Mouse (Mus musculus) lung, adult 2 months (tissue): ENCODE results near the gene Rnpep. TPM values are rescaled to one million over a fixed set of nuclear protein-coding genes. Genes with fewer than 3 reads are reported as not detected.
"Not testable (repeated sequence)": the region's sequence is repeated elsewhere in the genome, so short reads cannot be mapped to it uniquely, and the experiment has no call there.

Experiments used
- DNase-seq: peaks from one replicate; pipeline ENCODE4 v3.0.0; 2022
- H3K4me1 ChIP-seq: fragments of 200-500 bp; 2 replicates; pipeline ENCODE4 v1.6.1; 2011; ENCODE audit warnings: low read length; ENCODE audit not compliant: control insufficient read depth, insufficient read depth
- H3K4me3 ChIP-seq: fragments of 200-500 bp; replicated peaks from 2 replicates; pipeline ENCODE3; 2011; ENCODE audit warnings: low read depth, mild to moderate bottlenecking, control low read depth, low read length; ENCODE audit errors: extremely low read depth
- CTCF ChIP-seq: fragments of 200-500 bp; IDR thresholded peaks from 2 replicates; pipeline ENCODE4 v1.5.1; 2011; ENCODE audit warnings: mild to moderate bottlenecking, low read length, control low read depth; ENCODE audit not compliant: insufficient read depth
- POLR2A ChIP-seq: fragments of 200-500 bp; IDR thresholded peaks from 2 replicates; pipeline ENCODE4 v1.6.1; 2011; ENCODE audit warnings: low read depth, mild to moderate bottlenecking, control low read depth, low read length, borderline replicate concordance; ENCODE audit errors: extremely low read depth
- WGBS: fragments of 180-500 bp; shearing (Covaris S2); methylation state at CpG from one replicate; pipeline ENCODE4 v1.1.7; 2018; 5-methylcytosine and 5-hydroxymethylcytosine counted together
- polyA plus RNA-seq: library from polyadenylated mRNA; depleted of rRNA; stranded (reverse); fragments of >200 nt; gene quantifications from 2 replicates; pipeline ENCODE4 v1.2.3, GENCODE M21; 2012; rRNA removed

Rnpep gene
- polyA plus RNA-seq, 1 experiment, result 38.1 TPM

DNA sequence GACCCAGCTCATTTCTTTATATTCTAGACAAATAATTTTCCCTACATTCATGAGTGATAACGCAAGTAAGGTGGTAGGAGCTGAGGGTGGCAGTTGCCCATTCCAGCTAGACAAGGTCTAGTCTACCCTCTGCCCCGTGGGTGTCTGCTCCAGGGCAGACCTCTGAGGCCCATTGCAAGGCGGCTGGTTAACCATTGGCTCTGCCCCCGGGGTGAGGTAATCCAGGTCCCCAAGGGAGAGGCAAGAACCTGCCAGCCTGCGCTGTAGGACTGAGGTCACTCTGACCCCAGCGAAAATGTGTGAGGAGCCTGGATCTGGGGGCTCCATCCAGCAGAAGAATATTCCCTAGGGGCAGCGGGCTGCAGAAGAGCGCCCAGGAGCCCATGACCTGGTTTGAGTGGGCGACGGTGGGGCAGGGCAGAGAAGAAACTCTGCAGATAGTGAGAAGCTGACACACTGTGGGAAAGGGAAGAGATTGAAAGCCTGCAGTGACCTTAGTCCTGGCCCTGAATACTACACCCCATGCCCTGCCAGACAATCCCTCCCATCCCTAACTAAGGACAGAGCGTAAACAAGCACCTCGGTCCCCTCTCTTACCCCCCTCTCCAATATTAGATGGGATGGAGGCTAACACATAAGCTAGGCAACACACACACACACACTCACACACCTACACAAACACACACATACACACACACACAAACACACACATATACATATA is 46.6 kb downstream of the Rnpep start:
- TF ChIP-seq CTCF, result no peak
- no peak for TF ChIP-seq POLR2A
- no peak for DNase-seq
- WGBS, result 59% methylated on average over 12 of the region's 12 CpGs

DNA sequence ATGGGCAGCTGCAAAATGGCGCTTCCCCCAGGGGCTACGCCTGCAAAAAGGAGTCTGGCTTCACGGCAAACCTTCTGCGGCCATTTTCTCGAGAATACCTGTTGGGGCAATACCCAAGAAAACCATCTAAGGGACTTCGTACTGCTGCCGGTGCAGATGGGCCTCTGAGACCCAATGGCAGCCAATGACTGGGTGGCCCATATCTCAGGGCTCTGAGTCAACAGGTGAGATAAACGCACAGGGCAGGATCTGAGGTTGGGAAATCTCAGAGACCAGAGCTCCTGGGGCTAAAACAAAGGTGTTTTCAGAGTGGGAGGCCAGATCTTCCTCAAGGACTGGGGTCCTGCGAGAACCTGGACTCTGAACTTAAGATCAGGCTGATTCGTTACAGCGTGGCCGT is 49.1 kb downstream of the Rnpep start:
- Histone ChIP-seq H3K4me1 (no peaks in the 10 kb centered on the region), H3K4me3 (no peak overlapping the region)
- TF ChIP-seq CTCF (no peak), POLR2A (no peak)
- DNase-seq, result no peak
- 86% methylated on average over 12 of the region's 12 CpGs for WGBS

More for the DNA sequence above, 46.6 kb downstream of the Rnpep start:
- no peak overlapping the region for H3K4me3 ChIP-seq
- no peaks in the 10 kb centered on the region for H3K4me1 ChIP-seq

DNA sequence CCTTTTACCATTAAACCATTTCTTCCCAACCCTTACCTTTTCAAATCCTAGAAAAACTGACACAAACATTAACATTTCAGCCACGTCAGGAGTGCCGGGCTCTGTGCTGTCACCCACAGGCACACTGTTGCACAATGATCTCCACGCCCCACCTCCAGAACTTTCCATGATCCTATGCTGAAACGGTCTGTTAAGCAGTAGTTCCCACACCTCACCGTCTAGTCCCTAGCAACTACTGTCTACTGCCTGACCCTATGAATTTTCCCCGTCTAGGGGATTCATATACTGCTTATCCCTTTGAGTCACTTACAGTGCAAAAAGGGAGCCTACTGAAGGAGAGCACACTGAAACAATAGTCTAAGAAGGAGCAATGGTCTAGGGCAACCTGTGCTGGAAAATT is 49.9 kb downstream of the Rnpep start:
- 68% methylated on average over 6 of the region's 6 CpGs for WGBS
- DNase-seq, result no peak
- no peak for TF ChIP-seq CTCF
- TF ChIP-seq POLR2A, result no peak
- H3K4me1 ChIP-seq, result no peaks in the 10 kb centered on the region
- no peak overlapping the region for H3K4me3 ChIP-seq

DNA sequence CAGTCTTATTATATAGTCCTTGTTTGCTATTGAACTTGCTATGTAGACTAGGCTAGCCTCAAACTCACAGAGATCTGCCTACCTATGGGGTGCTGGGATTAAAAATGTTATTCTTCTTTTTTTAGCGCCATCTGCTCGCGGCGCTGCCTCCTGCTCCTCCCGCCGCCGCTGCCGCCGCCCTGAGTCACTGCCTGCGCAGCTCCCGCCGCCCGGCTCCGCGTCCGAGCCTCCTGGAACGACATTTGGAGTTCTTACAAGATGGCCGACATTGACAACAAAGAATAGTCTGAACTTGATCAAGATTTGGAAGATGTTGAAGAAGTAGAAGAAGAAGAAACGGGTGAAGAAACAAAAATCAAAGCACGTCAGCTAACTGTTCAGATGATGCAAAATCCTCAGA is 52.0 kb downstream of the Rnpep start:
- 82% methylated on average over 20 of the region's 20 CpGs for WGBS
- not testable (repeated sequence) for DNase-seq, H3K4me1 ChIP-seq, H3K4me3 ChIP-seq

DNA sequence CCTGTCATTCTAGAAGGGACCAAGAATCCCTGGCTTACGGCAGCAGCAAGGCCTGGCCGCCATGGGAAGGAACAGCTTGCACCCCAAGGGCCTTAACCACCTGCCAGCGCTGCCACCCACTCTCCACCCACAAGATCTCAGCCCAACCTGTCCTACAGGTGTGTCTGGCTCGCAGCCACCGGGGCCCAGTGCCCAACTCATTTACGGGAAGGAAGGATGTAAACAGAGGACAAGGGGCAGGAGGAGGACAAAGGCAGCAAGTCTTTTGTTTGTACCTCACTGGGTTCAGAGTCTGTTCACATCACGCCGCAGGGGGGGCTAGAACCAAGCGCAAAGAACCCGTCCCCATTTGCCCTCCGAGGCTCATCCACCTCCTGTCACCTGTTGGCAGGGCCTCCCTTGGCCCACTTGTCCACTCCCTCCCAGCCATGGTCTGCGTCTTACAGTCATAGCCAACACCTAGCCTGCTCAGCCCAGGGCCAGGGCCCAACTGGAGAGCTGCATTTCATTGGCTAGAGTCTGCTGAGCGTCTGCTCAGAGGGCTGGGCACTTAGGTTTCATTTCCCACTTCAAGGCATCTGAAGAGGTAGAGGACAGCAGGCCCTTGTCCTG is 56.4 kb downstream of the Rnpep start:
- TF ChIP-seq POLR2A (peak; percentile 33; the same call in 1 of the 2 replicates), CTCF (no peak)
- Histone ChIP-seq H3K4me1 (no peaks in the 10 kb centered on the region), H3K4me3 (no peak overlapping the region)
- DNase-seq, result peak; percentile 78
- WGBS, result 56% methylated on average over 13 of the region's 13 CpGs

DNA sequence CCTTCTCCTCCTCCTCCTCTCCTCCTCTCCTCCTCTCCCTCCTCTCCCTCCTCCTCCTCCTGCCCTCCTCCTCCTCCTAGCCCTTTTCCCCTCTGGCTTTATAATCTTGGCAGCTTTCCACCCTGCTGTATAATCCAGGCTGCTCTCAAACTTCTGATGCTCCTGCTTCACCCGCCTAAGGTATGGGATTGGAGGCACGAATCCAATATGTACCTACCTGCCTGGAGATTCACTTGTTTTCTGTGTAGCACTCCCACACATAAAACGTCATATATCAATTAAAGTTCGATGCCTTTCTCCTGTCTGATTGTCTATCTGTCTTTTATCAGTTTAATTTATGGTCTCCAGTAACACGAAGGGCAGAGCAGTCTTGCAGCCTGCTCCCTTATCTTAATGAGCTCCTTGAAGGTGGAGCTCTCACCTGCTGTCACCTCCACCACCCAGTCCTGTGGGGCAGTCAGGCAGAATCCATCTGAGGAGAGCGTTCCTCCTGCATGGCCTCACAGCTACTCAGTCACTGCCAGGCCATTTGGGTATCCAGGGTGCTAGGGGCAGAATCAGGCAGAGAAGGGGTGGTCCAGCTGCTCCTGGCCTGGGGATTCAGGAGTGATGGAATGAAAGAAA is 58.8 kb downstream of the Rnpep start:
- WGBS, result 42% methylated on average over 6 of the region's 6 CpGs
- TF ChIP-seq CTCF (no peak), POLR2A (no peak)
- Histone ChIP-seq H3K4me1 (no peaks in the 10 kb centered on the region), H3K4me3 (no peak overlapping the region)
- no peak for DNase-seq

DNA sequence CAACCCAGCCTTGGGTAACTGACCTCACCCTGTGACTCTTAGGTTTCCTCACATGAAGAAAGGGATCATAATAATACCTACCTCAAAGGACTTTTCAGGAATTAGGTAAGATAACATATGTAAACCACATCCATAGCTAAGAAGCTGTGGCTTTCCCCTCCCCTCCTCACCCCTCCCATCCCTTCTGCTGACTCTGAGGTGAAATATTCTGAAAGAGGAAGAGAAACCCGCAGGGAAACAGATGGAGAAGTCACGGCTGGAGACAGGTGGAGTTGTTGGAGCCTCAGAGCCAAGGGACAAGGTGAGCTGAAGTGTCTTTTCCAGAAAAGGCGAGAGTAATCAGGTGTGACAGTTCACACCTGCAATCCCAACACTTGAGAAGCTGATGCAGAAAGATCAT is 59.7 kb downstream of the Rnpep start:
- no peaks in the 10 kb centered on the region for H3K4me1 ChIP-seq
- no peak for TF ChIP-seq CTCF
- no peak for TF ChIP-seq POLR2A
- WGBS, result 51% methylated on average over 3 of the region's 3 CpGs
- no peak for DNase-seq
- H3K4me3 ChIP-seq, result no peak overlapping the region

DNA sequence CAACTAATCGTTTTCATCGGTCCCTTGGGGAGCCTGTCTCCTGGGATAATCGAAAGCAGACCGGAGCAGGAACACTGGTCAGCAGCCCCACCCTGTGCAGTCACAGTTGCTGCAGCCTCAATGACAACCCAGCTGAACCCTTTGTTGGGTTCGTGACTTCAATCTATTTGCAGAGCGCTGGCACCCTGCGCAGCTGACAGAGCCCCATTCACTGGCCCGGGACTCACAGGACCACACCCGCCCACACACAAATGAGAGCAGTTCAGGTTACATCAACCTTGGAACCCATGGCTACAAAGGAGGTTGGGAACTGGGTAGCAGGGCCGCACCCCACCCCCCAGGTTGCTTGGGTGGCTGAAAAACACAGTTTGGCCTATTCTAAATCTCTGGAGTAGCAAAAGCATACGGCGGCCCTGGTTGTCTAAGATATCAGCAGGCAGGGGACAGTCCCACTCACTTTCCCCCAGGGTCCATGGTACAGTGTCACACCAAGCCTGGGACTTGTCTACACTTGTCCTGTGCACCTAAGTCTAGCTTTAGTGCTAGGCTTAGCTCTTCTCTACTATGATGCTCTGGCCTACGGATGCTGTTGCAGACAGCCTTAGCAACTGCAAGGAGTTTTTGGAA is 66.2 kb downstream of the Rnpep start:
- H3K4me1 ChIP-seq, result no peaks in the 10 kb centered on the region
- WGBS, result 64% methylated on average over 13 of the region's 13 CpGs
- DNase-seq, result no peak
- no peak overlapping the region for H3K4me3 ChIP-seq
- TF ChIP-seq CTCF (no peak), POLR2A (no peak)

DNA sequence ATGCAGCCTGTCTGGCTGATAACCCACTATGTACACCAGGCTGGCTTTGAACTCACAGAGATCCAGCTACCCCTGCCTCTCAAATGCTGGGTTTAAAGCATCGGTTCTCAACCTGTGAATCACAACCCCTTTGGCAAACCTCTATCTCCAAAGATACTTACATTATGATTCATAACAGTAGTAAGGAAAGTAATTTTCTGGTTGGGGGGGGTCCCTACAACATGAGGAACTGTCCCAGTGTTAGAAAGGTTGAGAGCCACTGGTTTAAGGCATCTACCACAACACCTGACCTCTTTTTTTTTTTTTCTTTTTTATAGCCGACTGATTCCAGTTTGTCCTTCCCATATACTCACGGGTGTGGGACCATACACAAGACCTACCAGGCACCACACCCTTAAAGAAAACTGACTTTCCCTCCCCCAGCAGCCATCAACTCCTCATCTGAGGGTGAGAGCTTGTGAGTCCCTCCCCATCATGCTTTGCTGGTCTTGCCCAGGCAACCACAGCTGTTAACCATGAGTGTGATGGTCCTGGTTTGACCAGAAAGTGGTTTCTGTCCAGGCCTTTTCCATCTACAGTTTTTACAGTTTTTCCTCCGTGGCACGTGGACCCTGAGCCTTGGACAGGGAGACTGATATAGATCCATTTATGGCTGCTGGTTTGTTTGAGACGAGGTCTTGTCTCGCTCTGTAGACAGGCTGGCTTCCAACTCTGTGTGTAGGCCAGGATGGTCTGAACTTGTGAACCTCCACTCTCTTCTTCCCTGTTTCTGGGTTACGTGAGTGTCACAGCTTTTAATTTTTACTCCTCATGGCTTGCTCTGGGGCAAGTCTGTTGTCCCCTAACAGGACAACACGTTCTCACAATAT is 69.9 kb downstream of the Rnpep start:
- no peak for DNase-seq
- WGBS, result 81% methylated on average over 9 of the region's 9 CpGs
- no peak for TF ChIP-seq CTCF
- TF ChIP-seq POLR2A, result no peak
- Histone ChIP-seq H3K4me3 (no peak overlapping the region), H3K4me1 (no peaks in the 10 kb centered on the region)

Other genes starting within 250 kb of the Rnpep start
- gene Lgr6, start 178.8 kb downstream of the Rnpep start, polyA plus RNA-seq, result 4.1 and 4.7 TPM in 2 replicates
- gene Ptpn7, start 151.4 kb downstream of the Rnpep start, polyA plus RNA-seq, result 6.9 and 7.3 TPM in 2 replicates
- gene Arl8a, start 137.3 kb downstream of the Rnpep start, polyA plus RNA-seq, result 66.5 and 84.7 TPM in 2 replicates
- 0.95 and 2.0 TPM in 2 replicates for gene Gpr37l1, start 116.4 kb downstream of the Rnpep start, polyA plus RNA-seq
- 19.2 and 19.5 TPM in 2 replicates for gene Elf3, start 25.5 kb downstream of the Rnpep start, polyA plus RNA-seq
- 29.6 and 51.9 TPM in 2 replicates for gene Timm17a, start 29.7 kb upstream of the Rnpep start, polyA plus RNA-seq
- gene Lmod1, start 40.7 kb upstream of the Rnpep start, polyA plus RNA-seq, result 9.3 and 12.9 TPM in 2 replicates
- 14.0 and 16.7 TPM in 2 replicates for gene Shisa4, start 91.2 kb upstream of the Rnpep start, polyA plus RNA-seq
- gene Ipo9, start 146.4 kb upstream of the Rnpep start, polyA plus RNA-seq, result 59.0 and 68.2 TPM in 2 replicates